Mouse (Mus musculus) CH12.LX (cell line): ENCODE measurements around the gene Ascc2. TPM values are rescaled to one million over a fixed set of nuclear protein-coding genes. Genes with fewer than 3 reads are reported as not detected.

ENCODE experiments used
- DNase-seq: peaks from one replicate; pipeline ENCODE4 v3.0.0-alpha.2; 2013; ENCODE audit errors: extremely low read depth
- H3K27ac ChIP-seq: 2 replicates; pipeline ENCODE4 v1.5.1; 2012; ENCODE audit warnings: low read depth, mild to moderate bottlenecking, control low read depth, moderate library complexity; ENCODE audit not compliant: insufficient read depth
- H3K27me3 ChIP-seq: replicated peaks from 2 replicates; pipeline ENCODE3; 2012; ENCODE audit warnings: inconsistent platforms
- H3K36me3 ChIP-seq, 2 experiments: replicated peaks in 1 of 2; 2 replicates each; pipeline versions ENCODE3 to v1.6.1; 2012; ENCODE audit warnings: inconsistent platforms in 1 of 2, low read length in 1 of 2, mild to moderate bottlenecking in 1 of 2, mixed read lengths in 1 of 2, moderate library complexity in 1 of 2; ENCODE audit not compliant: control insufficient read depth in 1 of 2, insufficient read depth in 1 of 2
- H3K4me1 ChIP-seq, 2 experiments: 2 replicates each; pipeline ENCODE4 v1.6.1; 2012; ENCODE audit warnings: inconsistent platforms in 1 of 2, moderate library complexity in 1 of 2; ENCODE audit not compliant: insufficient read depth in 2 of 2, control insufficient read depth in 1 of 2
- H3K4me2 ChIP-seq: 2 replicates; pipeline ENCODE4 v1.6.1; 2012; ENCODE audit warnings: low read depth, mild to moderate bottlenecking, control low read depth; ENCODE audit not compliant: poor library complexity, insufficient read depth, severe bottlenecking
- H3K4me3 ChIP-seq, 3 experiments: fragments of 150-350 bp in 1 of 3; sonication (generic) in 1 of 3; replicated peaks in 1 of 3; 2 replicates each; pipeline versions ENCODE3 to v1.5.1; 2011 to 2012; ENCODE audit warnings: low read depth in 2 of 3, low read length in 2 of 3, mild to moderate bottlenecking in 2 of 3, moderate library complexity in 2 of 3, control low read depth in 1 of 3, improper control_type of control experiment in 1 of 3, inconsistent platforms in 1 of 3, mixed read lengths in 1 of 3; ENCODE audit not compliant: poor library complexity in 1 of 3
- H3K79me2 ChIP-seq: replicated peaks from 2 replicates; pipeline ENCODE4 v1.6.1; 2012; ENCODE audit warnings: mild to moderate bottlenecking, moderate library complexity; ENCODE audit not compliant: control insufficient read depth, poor library complexity, insufficient read depth, severe bottlenecking; ENCODE audit errors: extremely low read depth
- H3K9ac ChIP-seq: 2 replicates; pipeline ENCODE4 v1.6.1; 2012; ENCODE audit warnings: low read depth, mild to moderate bottlenecking, control low read depth, moderate library complexity; ENCODE audit not compliant: insufficient read depth
- H3K9me3 ChIP-seq: replicated peaks from 2 replicates; pipeline ENCODE3; 2012; ENCODE audit warnings: low read length, inconsistent platforms, mixed read lengths
- CTCF ChIP-seq, 2 experiments: IDR thresholded peaks in 1 of 2; conservative IDR thresholded peaks in 1 of 2; 2 replicates each; pipeline ENCODE4 v1.5.1; 2011 to 2012; ENCODE audit warnings: low read depth in 2 of 2, low read length in 2 of 2, improper control_type of control experiment in 1 of 2, inconsistent platforms in 1 of 2, mild to moderate bottlenecking in 1 of 2, moderate library complexity in 1 of 2
- E2F4 ChIP-seq: IDR thresholded peaks from 2 replicates; pipeline ENCODE4 v1.6.1; 2011; ENCODE audit warnings: low read depth, low read length, improper control_type of control experiment; ENCODE audit not compliant: insufficient replicate concordance
- KAT2A ChIP-seq: IDR thresholded peaks from 2 replicates; pipeline ENCODE4 v1.6.1; 2012; ENCODE audit warnings: low read length, improper control_type of control experiment, inconsistent platforms; ENCODE audit not compliant: insufficient replicate concordance
- MAX ChIP-seq: IDR thresholded peaks from 2 replicates; pipeline ENCODE4 v1.6.1; 2011; ENCODE audit warnings: low read length, improper control_type of control experiment
- NRF1 ChIP-seq: IDR thresholded peaks from 2 replicates; pipeline ENCODE4 v1.6.1; 2014; ENCODE audit warnings: low read depth, mild to moderate bottlenecking, inconsistent platforms, low read length, improper control_type of control experiment, moderate library complexity
- TBP ChIP-seq: conservative IDR thresholded peaks from 2 replicates; pipeline ENCODE4 v1.6.1; 2011; ENCODE audit warnings: low read depth, low read length, improper control_type of control experiment
- ZNF384 ChIP-seq: IDR thresholded peaks from 2 replicates; pipeline ENCODE4 v1.6.1; 2012; ENCODE audit warnings: low read depth, low read length, improper control_type of control experiment, inconsistent platforms
- dilution Hi-C: fragments of 300-500 bp; cut with MboI; formaldehyde crosslinking; loops from 2 replicates; pipeline ENCODE4 v1.14.3; 2020; ENCODE audit warnings: low sequenced_read_pairs; ENCODE audit not compliant: extremely low pct_unique_long_range_greater_than_20kb, extremely low pct_ligation_motif_present
- in situ Hi-C: fragments of 300-500 bp; cut with MboI; formaldehyde crosslinking; loops from 3 replicates; pipeline ENCODE4 v1.14.3; 2019; ENCODE audit warnings: low sequenced_read_pairs, low pct_ligation_motif_present, low pct_unique_long_range_greater_than_20kb, mixed read lengths
- polyA plus RNA-seq: library from polyadenylated mRNA; unstranded; fragments of >175 nt; gene quantifications from 2 replicates; pipeline ENCODE4 v1.2.1, GENCODE M21; 2012; ENCODE audit warnings: low read depth; ENCODE audit not compliant: insufficient read length
- total RNA-seq, 2 experiments: library from RNA; depleted of rRNA; stranded (reverse); fragments of 300-350 nt in 1 of 2; fragments of >200 nt in 1 of 2; gene quantifications; 2 replicates each; pipeline ENCODE4 v1.2.3; 2012 to 2014

The Ascc2 gene
- total and polyA plus RNA-seq, 3 experiments: 25.1 to 52.9 (median 34.6) TPM

- Histone ChIP-seq H3K79me2 (no peaks in the 10 kb centered on the region), H3K36me3 (peaks cover 73 to 96% of the 10 kb centered on the region in 2 experiments)
Observed at GRCm38 (mm10) chr11:4675693-4676092, 38.1 kb downstream of the Ascc2 start.

GRCm38 (mm10) chr11:4677250-4677872 is 39.8 kb downstream of the Ascc2 start:
- TF ChIP-seq KAT2A: no peak
- no peak overlapping the region for H3K4me2 ChIP-seq
- DNase-seq: no peak

More at GRCm38 (mm10) chr11:4675693-4676092, 38.1 kb downstream of the Ascc2 start:
- Histone ChIP-seq H3K4me3 (no peak overlapping the region), H3K9me3 (no peaks in the 10 kb centered on the region), H3K27ac (no peak overlapping the region), H3K9ac (no peak overlapping the region), H3K4me2 (no peak overlapping the region), H3K4me1 (no peaks in the 10 kb centered on the region; a peak in 1 of 4 replicates), H3K27me3 (no peaks in the 10 kb centered on the region)
- in situ Hi-C loops (no loop called here), dilution Hi-C loops (no loop called here)
- DNase-seq: no peak
- TF ChIP-seq TBP: no peak
- TF ChIP-seq ZNF384: no peak
- no peak for TF ChIP-seq NRF1
- no peak for TF ChIP-seq MAX

DNA sequence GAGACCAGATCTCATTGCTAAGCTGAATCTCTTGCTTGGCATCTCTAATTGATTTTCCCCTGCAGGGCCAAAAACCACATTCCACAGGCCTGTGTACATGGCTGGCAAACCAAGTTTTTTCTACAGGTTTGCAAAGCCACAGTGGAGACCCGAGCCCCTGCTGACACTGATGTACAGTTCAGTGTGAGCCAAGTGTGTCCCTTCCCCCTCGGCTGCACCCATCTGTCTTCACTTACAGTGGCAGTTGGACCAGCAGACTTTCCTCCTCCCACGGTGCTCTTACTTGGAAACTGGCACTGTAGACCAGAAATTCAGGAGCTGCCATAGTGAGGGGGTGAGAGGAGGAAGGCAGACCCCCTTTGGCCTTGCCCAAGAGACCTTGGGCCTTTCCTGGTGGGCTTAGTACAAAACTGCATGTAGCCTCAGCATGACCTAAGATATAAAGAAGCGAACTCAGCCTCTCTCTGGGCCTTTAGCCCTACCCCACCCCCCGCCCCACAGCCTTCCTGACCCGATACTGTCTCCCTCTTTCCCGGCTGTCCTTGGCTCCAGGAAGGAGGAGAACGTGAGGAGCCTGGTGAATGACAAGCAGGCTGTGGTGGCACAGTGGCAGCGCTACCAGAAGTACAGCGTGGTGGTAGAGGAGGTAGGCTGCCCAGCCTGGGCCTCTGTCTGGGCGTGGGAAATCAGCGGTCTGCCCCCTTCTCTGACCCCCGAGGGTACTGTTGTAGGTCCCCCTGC is 41.3 kb downstream of the Ascc2 start:
- peaks cover 0 to 2% of the 10 kb centered on the region in 2 experiments; a peak in 1 of 4 replicates for H3K4me1 ChIP-seq
- no peak overlapping the region for H3K4me2 ChIP-seq
- no peaks in the 10 kb centered on the region for H3K9me3 ChIP-seq
- TF ChIP-seq E2F4 (no peak), CTCF (conservative IDR thresholded peaks at IDR 0.05 in 1 of 2, IDR thresholded peaks at IDR 0.05 in 1 of 2; ENCODE audit: low read depth in 2 of 2, low read length in 2 of 2) (no peak)
- TF ChIP-seq, all 38 proteins: peak for 0
- in situ Hi-C loops (no loop called here), dilution Hi-C loops (no loop called here)
- DNase-seq: no peak
- Histone ChIP-seq H3K36me3 (peaks cover 71 to 97% of the 10 kb centered on the region in 2 experiments), H3K4me3 (no peak overlapping the region), H3K79me2 (no peaks in the 10 kb centered on the region), H3K9ac (no peak overlapping the region), H3K27ac (no peak overlapping the region), H3K27me3 (no peaks in the 10 kb centered on the region)

More at GRCm38 (mm10) chr11:4677250-4677872, 39.8 kb downstream of the Ascc2 start:
- Histone ChIP-seq H3K4me1 (no peaks in the 10 kb centered on the region), H3K79me2 (no peaks in the 10 kb centered on the region), H3K27ac (no peak overlapping the region), H3K4me3 (no peak overlapping the region), H3K9ac (no peak overlapping the region), H3K27me3 (no peaks in the 10 kb centered on the region), H3K9me3 (no peaks in the 10 kb centered on the region), H3K36me3 (peaks cover 73 to 97% of the 10 kb centered on the region in 2 experiments)
- dilution Hi-C loops (no loop called here), in situ Hi-C loops (no loop called here)
